Mouse (Mus musculus) Muller cell, postnatal 12 days (primary cell): ENCODE results near the gene Rmdn2.

ENCODE experiments used
- DNase-seq: peaks from one replicate; pipeline ENCODE4 v3.0.0-alpha.2; 2015; ENCODE audit errors: inconsistent ontology term

Gene Rmdn2

GRCm38 (mm10) chr17:79611545-79611944 lies at the start of gene Rmdn2:
Rmdn2 (plus strand) TSS chr17:79611863.
- no peak for DNase-seq

GRCm38 (mm10) chr17:79563067-79563620 lies 48.5 kb upstream of the Rmdn2 start:
- no peak for DNase-seq

- DNase-seq, result no peak
Observed at GRCm38 (mm10) chr17:79563721-79564120, 47.9 kb upstream of the Rmdn2 start.

- no peak for DNase-seq
Observed at GRCm38 (mm10) chr17:79565241-79565961, 46.3 kb upstream of the Rmdn2 start.

- peak; percentile 36 for DNase-seq
Observed at GRCm38 (mm10) chr17:79568401-79568800, 43.3 kb upstream of the Rmdn2 start.

GRCm38 (mm10) chr17:79578328-79578727 lies 33.3 kb upstream of the Rmdn2 start:
- DNase-seq, result no peak

- peak; percentile 44 for DNase-seq
Observed at GRCm38 (mm10) chr17:79580264-79580920, 31.3 kb upstream of the Rmdn2 start.

- no peak for DNase-seq
Observed at GRCm38 (mm10) chr17:79583466-79583865, 28.2 kb upstream of the Rmdn2 start.

- DNase-seq, result no peak
Observed at GRCm38 (mm10) chr17:79584246-79584800, 27.3 kb upstream of the Rmdn2 start.

GRCm38 (mm10) chr17:79589913-79590312 lies 21.8 kb upstream of the Rmdn2 start:
- no peak for DNase-seq

GRCm38 (mm10) chr17:79595996-79596395 lies 15.7 kb upstream of the Rmdn2 start:
- DNase-seq, result no peak

- DNase-seq, result no peak
Observed at GRCm38 (mm10) chr17:79598151-79598550, 13.5 kb upstream of the Rmdn2 start.

GRCm38 (mm10) chr17:79598596-79599577 lies 12.8 kb upstream of the Rmdn2 start:
- DNase-seq, result peak; percentile 56

- DNase-seq, result no peak
Observed at GRCm38 (mm10) chr17:79600108-79600507, 11.6 kb upstream of the Rmdn2 start.

GRCm38 (mm10) chr17:79602381-79602780 lies 9.3 kb upstream of the Rmdn2 start:
- no peak for DNase-seq

- DNase-seq, result no peak
Observed at GRCm38 (mm10) chr17:79603427-79603826, 8.2 kb upstream of the Rmdn2 start.

GRCm38 (mm10) chr17:79605794-79606193 lies 5.9 kb upstream of the Rmdn2 start:
- DNase-seq, result no peak

- DNase-seq, result no peak
Observed at GRCm38 (mm10) chr17:79609697-79610096, 2.0 kb upstream of the Rmdn2 start.

GRCm38 (mm10) chr17:79610163-79610755 lies 1.4 kb upstream of the Rmdn2 start:
- no peak for DNase-seq

- peak; percentile 84 for DNase-seq
Observed at GRCm38 (mm10) chr17:79614691-79615588, 3.3 kb downstream of the Rmdn2 start.
